Mouse (Mus musculus) adrenal gland, postnatal 25 days (tissue): ENCODE results near the gene Fbxo40. TPM values are rescaled to one million over a fixed set of nuclear protein-coding genes. Genes with fewer than 3 reads are reported as not detected.

ENCODE experiments used
- DNase-seq: peaks from one replicate; pipeline ENCODE4 v3.0.0; 2021; ENCODE audit warnings: mixed read lengths
- total RNA-seq: library from RNA; stranded (reverse); gene quantifications from 2 replicates; pipeline ENCODE4 v1.2.3, GENCODE M21; 2021

Fbxo40 gene
- total RNA-seq, 1 experiment from 2014 or later = 0.15 TPM

DNA sequence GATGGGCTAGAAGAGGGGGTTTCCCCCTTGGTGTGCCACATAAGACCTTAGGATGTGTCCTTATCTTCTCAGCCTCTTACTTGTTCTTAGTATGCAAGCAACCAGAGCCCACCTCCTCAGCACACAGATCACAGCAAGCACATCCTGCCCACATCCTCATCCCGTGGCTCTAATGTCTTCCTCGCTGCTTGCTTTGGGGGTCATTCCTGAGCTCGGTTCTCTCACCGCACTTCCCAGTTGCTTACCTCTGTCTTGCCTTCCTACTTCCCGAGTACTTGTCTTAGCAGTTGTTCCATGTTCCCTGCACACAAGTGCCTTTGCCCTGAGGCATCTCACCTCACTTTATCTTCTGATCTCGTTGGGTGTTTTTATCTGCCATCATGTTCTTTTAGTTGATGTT, 68.3 kb downstream of the Fbxo40 start:
- no peak for DNase-seq

DNA sequence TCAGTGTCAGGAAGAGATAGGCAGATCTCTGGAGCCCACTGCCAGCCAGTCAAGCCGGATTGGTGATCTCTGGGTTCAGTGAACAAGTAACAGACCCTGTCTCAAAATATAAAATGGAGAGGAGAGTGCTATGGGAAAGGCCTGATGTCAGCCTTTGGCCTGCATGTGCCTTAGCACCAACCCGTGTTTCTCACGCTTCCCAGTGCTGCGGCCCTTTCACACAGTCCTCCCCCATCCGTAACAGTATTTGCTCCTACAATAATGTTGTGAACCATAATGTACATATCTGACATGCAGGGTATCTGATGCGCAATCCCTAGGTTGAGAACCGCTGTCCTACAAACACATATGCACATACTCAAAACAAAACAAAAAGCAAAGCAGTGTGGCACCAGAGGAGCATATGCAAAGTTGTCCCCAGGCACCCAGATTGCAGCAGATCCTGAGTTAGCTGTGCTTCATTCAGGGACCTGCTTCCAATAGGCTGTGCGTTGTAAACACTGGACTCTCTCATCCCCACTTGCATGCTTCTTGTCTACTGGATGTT, 69.1 kb downstream of the Fbxo40 start:
- no peak for DNase-seq

DNA sequence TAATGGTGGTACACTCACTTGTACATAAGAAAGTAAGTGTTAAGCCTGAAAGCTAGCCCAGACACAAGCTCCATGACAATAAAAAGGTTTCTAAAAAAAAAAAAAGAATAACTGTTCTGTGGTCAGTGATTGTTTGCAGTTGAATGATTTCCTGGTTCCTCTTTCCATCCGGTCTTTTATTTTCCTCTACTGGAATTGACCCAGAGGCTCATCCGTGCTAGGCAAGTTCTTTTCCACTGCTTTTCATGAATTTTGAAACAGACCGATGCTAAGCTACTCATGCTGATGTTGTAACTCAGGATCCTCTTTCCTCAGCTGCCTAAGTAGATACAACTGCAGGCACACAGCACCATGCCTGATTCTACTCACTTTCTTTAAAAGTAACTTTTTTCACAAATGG, 69.9 kb downstream of the Fbxo40 start:
- DNase-seq = no peak

DNA sequence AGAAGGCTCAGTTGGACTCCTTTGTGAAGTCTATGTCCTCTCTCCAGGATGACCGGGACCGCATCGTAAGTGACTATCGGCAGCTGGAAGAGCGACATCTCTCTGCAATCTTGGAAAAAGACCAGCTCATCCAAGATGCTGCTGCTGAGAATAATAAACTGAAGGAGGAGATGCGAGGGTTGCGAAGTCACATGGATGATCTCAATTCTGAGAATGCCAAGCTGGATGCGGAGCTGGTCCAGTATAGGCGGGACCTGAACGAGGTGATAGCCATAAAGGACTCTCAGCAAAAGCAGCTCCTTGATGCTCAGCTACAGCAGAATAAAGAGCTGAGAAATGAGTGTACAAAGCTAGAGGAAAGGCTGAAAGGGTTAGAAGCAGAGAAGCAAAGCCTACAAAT, 71.8 kb downstream of the Fbxo40 start:
- no peak for DNase-seq

DNA sequence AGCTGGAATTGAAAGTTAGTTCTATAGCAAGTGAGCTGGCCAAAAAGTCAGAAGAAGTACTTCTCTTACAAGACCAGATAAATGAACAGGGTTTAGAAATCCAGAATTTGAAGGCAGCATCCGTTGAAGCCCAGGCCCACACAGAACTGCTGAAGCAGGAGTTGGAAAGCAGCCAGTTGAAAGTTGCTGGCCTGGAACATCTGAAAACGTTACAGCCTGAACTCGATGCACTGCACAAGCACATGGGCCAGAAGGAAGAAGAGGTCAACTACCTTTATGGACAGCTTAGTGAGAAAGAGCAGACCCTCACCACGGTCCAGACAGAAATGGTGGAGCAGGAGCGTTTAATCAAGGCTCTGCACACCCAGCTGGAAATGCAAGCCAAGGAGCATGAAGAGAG, 76.1 kb downstream of the Fbxo40 start:
- no peak for DNase-seq

Other genes with a start within 250 kb of the Fbxo40 start
- 1.1 and 1.7 TPM in 2 replicates for gene Slc15a2, start 205.5 kb downstream of the Fbxo40 start, total RNA-seq
- 18.6 and 19.5 TPM in 2 replicates for gene Iqcb1, start 162.1 kb downstream of the Fbxo40 start, total RNA-seq
- 1.4 and 1.6 TPM in 2 replicates for gene Eaf2, start 115.5 kb downstream of the Fbxo40 start, total RNA-seq
- 60.8 and 97.3 TPM in 2 replicates for gene Golgb1, start 115.3 kb downstream of the Fbxo40 start, total RNA-seq
- 6.5 and 10.5 TPM in 2 replicates for gene Hcls1, start 55.5 kb downstream of the Fbxo40 start, total RNA-seq
- gene Polq, start 21.3 kb upstream of the Fbxo40 start, total RNA-seq = 1.0 and 2.1 TPM in 2 replicates